Mouse (Mus musculus): ENCODE measurements around the gene Cacna1e. TPM values are rescaled to one million over a fixed set of nuclear protein-coding genes. Genes with fewer than 3 reads are reported as not detected.

The Cacna1e gene
- polyA plus RNA-seq, 1 experiment from 2014 or later: 0.25 TPM

- Histone ChIP-seq H3K27me3 (ENCODE audit: insufficient read depth, low read length) (no peaks in the 10 kb centered on the region), H3K4me1 (ENCODE audit: insufficient read depth) (no peaks in the 10 kb centered on the region), H3K9me3 (ENCODE audit: low read depth, low read length) (no peaks in the 10 kb centered on the region), H3K27ac (ENCODE audit: low read depth) (no peak overlapping the region), H3K4me3 (ENCODE audit: low read depth, low read length) (no peak overlapping the region), H3K9ac (no peak overlapping the region), H3K36me3 (ENCODE audit: insufficient read depth) (no peaks in the 10 kb centered on the region), H3K4me2 (no peak overlapping the region)
- ATAC-seq (ENCODE audit: insufficient read depth) (no peak), DNase-seq (no peak)
- TF ChIP-seq CTCF (IDR thresholded peaks at IDR 0.05; ENCODE audit: low read depth): no peak
These were observed 280.5 kb downstream of the Cacna1e start for GRCm38 (mm10) chr1:154603781-154604180.

DNA sequence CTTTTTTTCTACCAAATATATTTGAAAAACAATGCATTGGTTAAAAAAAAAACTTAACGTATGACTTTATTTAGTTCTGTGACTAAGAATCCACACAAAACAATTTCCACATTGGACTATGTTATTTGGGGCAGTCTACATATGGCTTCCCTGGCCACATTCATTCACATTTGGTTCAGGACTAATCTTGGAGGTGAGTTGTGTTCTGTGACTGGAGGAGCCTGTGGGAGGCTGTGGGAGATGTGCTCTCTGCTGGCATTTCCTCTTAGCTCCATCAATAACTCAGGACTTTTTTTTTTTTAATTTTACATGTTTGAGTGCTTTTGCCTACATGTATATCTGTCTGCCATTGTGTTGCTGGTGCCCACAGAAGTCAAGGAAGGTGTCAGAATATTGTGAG lies 281.8 kb downstream of the Cacna1e start:
- DNase-seq: no peak
- Histone ChIP-seq H3K4me3 (ENCODE audit: low read depth, low read length) (no peak overlapping the region), H3K4me2 (no peak overlapping the region), H3K36me3 (ENCODE audit: insufficient read depth) (no peaks in the 10 kb centered on the region), H3K27ac (ENCODE audit: low read depth) (no peak overlapping the region), H3K27me3 (ENCODE audit: insufficient read depth, low read length) (no peaks in the 10 kb centered on the region), H3K9me3 (ENCODE audit: low read depth, low read length) (no peaks in the 10 kb centered on the region), H3K9ac (no peak overlapping the region), H3K4me1 (ENCODE audit: insufficient read depth) (no peaks in the 10 kb centered on the region)
- WGBS: 91% methylated on average over 1 of the region's 1 CpGs
- TF ChIP-seq CTCF (IDR thresholded peaks at IDR 0.05; ENCODE audit: low read depth): no peak
- ATAC-seq (ENCODE audit: insufficient read depth): no peak

- no peak overlapping the region for H3K9ac ChIP-seq
- ATAC-seq (ENCODE audit: insufficient read depth) (no peak), DNase-seq (no peak)
- H3K9me3 ChIP-seq (ENCODE audit: low read depth, low read length): no peaks in the 10 kb centered on the region
- no peaks in the 10 kb centered on the region for H3K4me1 ChIP-seq (ENCODE audit: insufficient read depth)
- H3K36me3 ChIP-seq (ENCODE audit: insufficient read depth): no peaks in the 10 kb centered on the region
- no peak overlapping the region for H3K27ac ChIP-seq (ENCODE audit: low read depth)
- H3K4me2 ChIP-seq: no peak overlapping the region
- no peak for TF ChIP-seq CTCF (IDR thresholded peaks at IDR 0.05; ENCODE audit: low read depth)
- WGBS: 73% methylated on average over 3 of the region's 3 CpGs
- H3K4me3 ChIP-seq (ENCODE audit: low read depth, low read length): no peak overlapping the region
- no peaks in the 10 kb centered on the region for H3K27me3 ChIP-seq (ENCODE audit: insufficient read depth, low read length)
These were observed 301.8 kb downstream of the Cacna1e start for GRCm38 (mm10) chr1:154582516-154582915.

DNA sequence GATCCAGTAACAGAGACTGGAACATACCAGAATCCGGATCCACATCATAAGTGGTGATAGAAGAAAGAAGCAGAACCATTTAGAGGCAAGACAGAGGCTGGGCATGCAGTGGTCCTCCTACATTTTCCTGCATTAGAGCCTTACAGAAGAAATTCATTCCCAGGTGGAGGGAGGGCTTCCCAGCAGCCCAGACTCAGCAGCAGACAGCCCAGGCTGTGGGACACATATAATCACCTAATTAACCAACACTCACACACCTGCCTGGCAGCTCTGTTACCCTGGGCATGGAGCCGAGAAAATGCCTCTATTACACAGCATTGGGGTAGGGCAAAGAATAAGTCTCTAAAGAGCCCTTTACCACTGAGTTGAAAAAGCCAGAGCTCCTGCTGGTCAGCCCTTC lies 304.4 kb downstream of the Cacna1e start:
- H3K27me3 ChIP-seq (ENCODE audit: insufficient read depth, low read length): no peaks in the 10 kb centered on the region
- ATAC-seq (ENCODE audit: insufficient read depth): no peak
- no peak for TF ChIP-seq CTCF (IDR thresholded peaks at IDR 0.05; ENCODE audit: low read depth)
- 62% methylated on average over 2 of the region's 2 CpGs for WGBS
- H3K4me1 ChIP-seq (ENCODE audit: insufficient read depth): no peaks in the 10 kb centered on the region
- no peak overlapping the region for H3K4me3 ChIP-seq (ENCODE audit: low read depth, low read length)
- H3K36me3 ChIP-seq (ENCODE audit: insufficient read depth): no peaks in the 10 kb centered on the region
- DNase-seq: no peak
- no peak overlapping the region for H3K27ac ChIP-seq (ENCODE audit: low read depth)
- no peaks in the 10 kb centered on the region for H3K9me3 ChIP-seq (ENCODE audit: low read depth, low read length)
- no peak overlapping the region for H3K9ac ChIP-seq
- no peak overlapping the region for H3K4me2 ChIP-seq

DNA sequence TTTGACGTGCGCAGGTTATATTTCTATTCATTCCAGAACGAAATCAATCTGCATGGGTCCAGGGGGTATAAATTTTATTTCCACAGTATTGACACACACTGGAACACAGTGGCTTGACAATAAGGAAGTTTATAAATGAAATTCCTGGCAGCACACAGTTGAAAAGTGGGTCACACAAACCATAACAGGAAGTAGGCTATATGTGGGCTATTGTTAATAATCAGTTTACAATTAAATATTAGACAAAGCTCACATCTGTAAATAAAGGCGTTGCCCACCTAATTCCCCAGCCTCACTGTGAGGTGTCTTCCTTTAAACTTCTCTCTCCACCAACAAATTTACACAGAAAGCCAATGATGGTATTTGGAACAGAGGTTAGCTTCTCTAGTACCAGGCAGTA lies 305.6 kb downstream of the Cacna1e start:
- Histone ChIP-seq H3K27ac (ENCODE audit: low read depth) (no peak overlapping the region), H3K4me3 (ENCODE audit: low read depth, low read length) (no peak overlapping the region), H3K9me3 (ENCODE audit: low read depth, low read length) (no peaks in the 10 kb centered on the region), H3K4me1 (ENCODE audit: insufficient read depth) (no peaks in the 10 kb centered on the region), H3K9ac (no peak overlapping the region), H3K4me2 (no peak overlapping the region), H3K36me3 (ENCODE audit: insufficient read depth) (no peaks in the 10 kb centered on the region), H3K27me3 (ENCODE audit: insufficient read depth, low read length) (no peaks in the 10 kb centered on the region)
- ATAC-seq (ENCODE audit: insufficient read depth): no peak
- WGBS: 82% methylated on average over 4 of the region's 4 CpGs
- DNase-seq: no peak
- TF ChIP-seq CTCF (IDR thresholded peaks at IDR 0.05; ENCODE audit: low read depth): no peak

- H3K36me3 ChIP-seq (ENCODE audit: insufficient read depth): no peaks in the 10 kb centered on the region
- no peaks in the 10 kb centered on the region for H3K4me1 ChIP-seq (ENCODE audit: insufficient read depth)
- H3K9ac ChIP-seq: no peak overlapping the region
- no peak overlapping the region for H3K4me3 ChIP-seq (ENCODE audit: low read depth, low read length)
- DNase-seq: no peak
- no peaks in the 10 kb centered on the region for H3K9me3 ChIP-seq (ENCODE audit: low read depth, low read length)
- ATAC-seq (ENCODE audit: insufficient read depth): no peak
- no peak for TF ChIP-seq CTCF (IDR thresholded peaks at IDR 0.05; ENCODE audit: low read depth)
- H3K27ac ChIP-seq (ENCODE audit: low read depth): no peak overlapping the region
- no peak overlapping the region for H3K4me2 ChIP-seq
- H3K27me3 ChIP-seq (ENCODE audit: insufficient read depth, low read length): no peaks in the 10 kb centered on the region
- WGBS: 74% methylated on average over 2 of the region's 2 CpGs
These were observed 307.9 kb downstream of the Cacna1e start for GRCm38 (mm10) chr1:154576418-154576817.

DNA sequence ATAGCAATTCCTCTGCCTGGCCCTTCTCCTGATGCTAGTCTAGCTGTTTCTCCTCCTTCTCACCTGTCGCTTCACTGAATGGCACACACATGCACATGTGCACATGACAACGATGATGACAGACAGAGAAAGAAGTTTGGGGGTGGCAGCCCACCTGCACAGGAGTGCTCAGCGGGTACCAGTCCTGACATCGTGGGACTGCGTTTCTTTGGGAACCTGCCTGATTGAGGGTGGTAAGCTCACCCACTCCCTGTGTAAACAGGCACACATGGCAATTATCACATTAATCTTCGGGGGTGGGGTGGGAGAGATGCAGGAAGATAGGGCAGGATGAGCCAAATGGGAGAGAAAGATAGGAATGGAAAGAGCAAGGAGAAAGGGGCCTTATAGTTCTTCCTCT lies 318.3 kb downstream of the Cacna1e start:
- WGBS: 69% methylated on average over 6 of the region's 6 CpGs
- ATAC-seq (ENCODE audit: insufficient read depth) (no peak), DNase-seq (no peak)
- H3K27me3 ChIP-seq (ENCODE audit: insufficient read depth, low read length): no peaks in the 10 kb centered on the region
- TF ChIP-seq CTCF (IDR thresholded peaks at IDR 0.05; ENCODE audit: low read depth): no peak
- H3K9ac ChIP-seq: no peak overlapping the region
- no peak overlapping the region for H3K27ac ChIP-seq (ENCODE audit: low read depth)
- H3K4me3 ChIP-seq (ENCODE audit: low read depth, low read length): no peak overlapping the region
- H3K36me3 ChIP-seq (ENCODE audit: insufficient read depth): no peaks in the 10 kb centered on the region
- H3K4me2 ChIP-seq: no peak overlapping the region
- no peaks in the 10 kb centered on the region for H3K4me1 ChIP-seq (ENCODE audit: insufficient read depth)
- H3K9me3 ChIP-seq (ENCODE audit: low read depth, low read length): no peaks in the 10 kb centered on the region

- Histone ChIP-seq H3K36me3 (ENCODE audit: insufficient read depth) (no peaks in the 10 kb centered on the region), H3K27me3 (ENCODE audit: insufficient read depth, low read length) (no peaks in the 10 kb centered on the region), H3K27ac (ENCODE audit: low read depth) (no peak overlapping the region), H3K9me3 (ENCODE audit: low read depth, low read length) (no peaks in the 10 kb centered on the region), H3K4me2 (no peak overlapping the region), H3K9ac (no peak overlapping the region), H3K4me3 (ENCODE audit: low read depth, low read length) (no peak overlapping the region), H3K4me1 (ENCODE audit: insufficient read depth) (no peaks in the 10 kb centered on the region)
- peak; percentile 6 for DNase-seq
- ATAC-seq (ENCODE audit: insufficient read depth): no peak
- TF ChIP-seq CTCF (IDR thresholded peaks at IDR 0.05; ENCODE audit: low read depth): no peak
- WGBS: 32% methylated on average over 1 of the region's 1 CpGs
These were observed 328.5 kb downstream of the Cacna1e start for GRCm38 (mm10) chr1:154555811-154556210.

Measured in lung, embryonic 14.5 days (tissue).